Mouse (Mus musculus) liver, postnatal 0 days (tissue): ENCODE data around the gene Shoc2.

Experiments
- CTCF ChIP-seq: sonication (generic); IDR thresholded peaks from 2 replicates; pipeline ENCODE4 v1.5.1; 2016; ENCODE audit warnings: antibody characterized with exemption, low read depth
- EP300 ChIP-seq: IDR thresholded peaks from 2 replicates; pipeline ENCODE4 v1.6.1; 2016; ENCODE audit warnings: antibody characterized with exemption, low read depth, mild to moderate bottlenecking

GRCm38 (mm10) chr19:54055845-54056244 lies 111.7 kb downstream of the Shoc2 start:
- no peak for TF ChIP-seq CTCF
- TF ChIP-seq EP300, result no peak
